Mouse (Mus musculus): ENCODE data around the gene Rad17.

Rad17 gene

DNA sequence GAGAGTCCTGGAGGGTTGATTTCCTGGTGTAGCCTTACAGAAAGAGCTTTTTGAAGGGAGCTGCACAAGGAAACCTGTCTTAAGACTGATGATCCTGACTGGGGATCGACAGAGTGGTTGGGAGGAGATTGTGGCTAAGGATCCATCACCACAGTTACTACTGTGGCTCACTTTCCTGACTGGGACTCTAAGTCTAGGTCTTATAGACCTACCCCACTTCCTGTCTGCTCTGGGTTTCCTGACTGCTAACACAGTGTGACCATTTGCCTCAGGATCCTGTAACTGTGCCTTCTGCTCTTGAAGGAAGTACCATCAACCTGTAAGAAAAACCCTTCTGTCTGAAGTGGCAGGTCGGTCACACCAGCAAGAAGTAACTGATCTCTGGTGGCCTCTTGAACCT is 80.1 kb downstream of the Rad17 start:
- DNase-seq (ENCODE audit: low read depth, low spot score): no peak

- DNase-seq (ENCODE audit: low read depth, low spot score): no peak
Measured at GRCm38 (mm10) chr13:100568359-100568758, 82.5 kb downstream of the Rad17 start.
